Mouse (Mus musculus) urinary bladder, adult 18-20 months (tissue): ENCODE measurements around the gene Decr2.
"Not testable (repeated sequence)": the region's sequence is repeated elsewhere in the genome, so short reads cannot be mapped to it uniquely, and the experiment has no call there.

Experiments used
- DNase-seq, 2 experiments: peaks; one replicate each; pipeline ENCODE4 v3.0.0; 2022; ENCODE audit warnings: low spot score in 2 of 2, mixed read lengths in 2 of 2

The Decr2 gene

DNA sequence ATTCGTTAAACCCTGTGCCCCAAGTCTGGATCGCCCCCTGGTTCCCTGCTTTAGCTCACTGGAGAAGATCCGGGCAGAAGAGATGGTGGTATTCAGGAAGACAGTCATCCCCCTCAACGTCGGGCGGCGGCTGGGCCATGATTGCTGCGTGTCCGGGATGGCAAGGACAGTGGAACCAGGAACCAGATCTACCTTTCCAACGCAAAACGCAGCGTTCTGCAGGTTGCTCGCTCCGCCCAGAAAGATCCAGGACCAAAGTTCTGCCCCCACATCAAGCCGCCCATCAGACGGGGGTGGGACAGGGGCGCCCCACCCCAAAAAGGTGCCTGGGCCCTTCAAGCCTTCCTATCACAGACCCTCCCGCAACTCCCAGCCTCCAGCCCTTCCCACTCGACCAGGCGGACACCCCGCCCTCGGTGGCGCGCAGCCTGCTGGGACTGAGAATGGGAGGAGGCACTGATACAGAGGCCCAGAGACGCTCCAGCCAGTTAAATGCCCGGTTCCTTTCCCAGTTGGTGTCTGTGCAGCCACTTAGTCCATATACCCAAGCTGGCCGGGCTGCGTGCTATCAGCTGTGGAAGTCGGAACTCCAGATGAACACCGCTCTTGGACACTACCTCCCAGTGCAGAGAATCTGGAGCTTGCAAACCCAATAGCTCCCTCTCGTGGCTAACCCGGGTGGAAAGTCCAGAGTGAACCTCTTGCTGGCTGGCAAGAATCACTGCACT, at the start of gene Decr2:
Gene Decr2 (minus strand): TSS at position 433 of the 728 bp plus-strand sequence.
- DNase-seq, result peak; percentile 88 to 91

DNA sequence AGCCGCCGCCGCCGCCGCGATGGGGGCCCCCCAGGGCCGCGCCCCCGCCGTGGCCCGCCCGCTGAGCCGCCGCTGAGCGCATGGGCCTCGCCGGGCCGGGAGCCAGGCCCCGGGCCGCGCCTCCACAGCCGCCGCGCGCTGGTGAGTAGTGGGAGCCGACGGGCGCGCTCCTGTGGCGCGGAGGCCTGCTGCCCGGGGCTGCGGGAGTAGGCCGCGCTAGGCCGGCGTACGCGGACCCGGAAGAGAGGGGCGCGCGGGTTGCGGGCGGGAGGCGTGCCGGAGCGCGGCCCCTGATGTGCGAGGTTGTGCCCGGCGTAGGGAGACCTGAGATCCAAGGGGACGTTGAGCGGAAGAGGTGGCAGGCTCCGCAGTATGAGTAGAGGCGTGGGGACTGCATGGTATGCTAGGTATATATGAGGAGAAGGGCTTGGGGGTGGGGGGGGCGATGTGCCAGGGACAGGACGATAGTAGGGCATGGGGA, 48.8 kb upstream of the Decr2 start:
- DNase-seq, result no peak

DNA sequence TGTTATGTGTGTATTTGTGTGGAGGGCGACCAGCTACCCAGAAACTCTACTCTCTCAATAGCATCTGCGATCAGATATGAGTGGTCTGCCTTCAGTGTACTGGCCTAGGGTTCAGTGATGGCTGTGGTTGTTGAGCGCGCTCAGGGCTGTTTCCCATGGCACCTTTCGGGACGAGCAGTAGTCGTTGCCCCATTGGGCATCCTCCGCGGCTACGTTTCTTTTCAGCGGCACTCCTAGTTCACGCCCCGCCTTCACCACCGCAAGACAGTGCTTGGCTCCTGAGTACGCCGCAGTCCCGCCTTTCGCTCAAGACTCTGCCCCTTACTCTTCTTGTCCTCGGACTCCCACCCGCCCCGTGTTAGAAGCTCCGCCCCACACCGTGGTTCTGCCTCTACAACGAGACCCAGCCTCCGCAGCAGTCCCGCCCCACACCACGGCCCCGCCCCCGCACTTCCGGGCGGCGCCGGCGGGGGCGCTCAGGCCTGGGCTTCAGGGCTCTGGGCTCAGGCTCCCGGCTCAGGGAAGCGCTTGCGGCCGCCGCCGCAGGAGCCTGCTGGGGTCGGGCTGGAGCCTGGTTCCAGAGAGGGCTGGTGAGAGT, 48.2 kb upstream of the Decr2 start, which contains the start of gene Axin1:
Gene Axin1 (plus strand): TSS at position 450 of the 598 bp plus-strand sequence.
- peak; percentile 89 to 91 for DNase-seq

DNA sequence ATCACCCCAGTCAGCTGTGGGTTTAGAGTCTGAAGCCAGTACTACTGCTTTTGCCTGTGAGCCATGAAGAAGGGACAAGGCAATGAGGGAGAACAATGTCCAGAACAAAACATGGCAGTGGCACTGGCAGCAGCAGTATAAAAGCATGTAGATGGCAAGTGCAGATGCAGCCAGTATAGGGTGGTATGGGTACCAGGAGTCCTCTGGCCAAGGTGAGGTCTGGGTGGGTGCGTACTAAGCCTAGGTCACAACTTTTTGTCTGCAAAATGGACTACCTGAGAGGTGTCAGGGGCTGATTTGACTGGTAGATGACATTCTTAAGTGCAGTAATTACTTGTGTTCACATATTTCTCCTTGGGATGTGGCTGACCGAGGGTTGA, 47.6 kb upstream of the Decr2 start:
- DNase-seq, result no peak

DNA sequence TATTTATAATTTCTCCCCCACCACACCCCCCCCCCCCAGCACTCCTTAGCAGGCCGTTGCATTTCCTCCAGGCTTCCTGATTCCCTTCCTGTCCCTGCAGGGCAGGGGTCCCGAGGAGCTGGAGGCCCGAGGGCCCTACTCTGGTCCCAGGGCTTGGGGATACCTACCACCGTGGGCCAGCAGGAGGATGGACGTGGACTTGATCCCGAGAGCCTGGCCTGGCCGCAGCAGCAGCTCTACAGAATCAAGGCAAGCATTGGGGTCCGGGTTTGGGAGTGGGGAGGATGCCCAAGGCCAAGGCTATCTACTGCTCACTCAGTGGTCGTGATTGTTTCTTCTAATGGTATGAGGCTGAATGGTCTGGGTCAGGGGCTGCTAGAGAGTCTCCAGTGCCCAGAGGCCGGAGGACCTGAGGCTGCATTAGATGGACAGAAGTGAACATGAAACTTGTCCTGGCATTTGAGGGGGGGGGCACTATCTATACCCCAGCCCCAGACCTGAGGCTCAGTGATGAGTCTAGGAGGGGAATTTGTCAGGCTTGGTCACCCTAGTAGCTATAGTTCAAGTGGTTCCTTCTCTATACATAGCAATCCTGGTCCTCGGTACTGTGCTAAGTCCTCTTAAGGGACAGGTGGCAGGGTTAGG, 47.1 kb upstream of the Decr2 start:
- no peak for DNase-seq

DNA sequence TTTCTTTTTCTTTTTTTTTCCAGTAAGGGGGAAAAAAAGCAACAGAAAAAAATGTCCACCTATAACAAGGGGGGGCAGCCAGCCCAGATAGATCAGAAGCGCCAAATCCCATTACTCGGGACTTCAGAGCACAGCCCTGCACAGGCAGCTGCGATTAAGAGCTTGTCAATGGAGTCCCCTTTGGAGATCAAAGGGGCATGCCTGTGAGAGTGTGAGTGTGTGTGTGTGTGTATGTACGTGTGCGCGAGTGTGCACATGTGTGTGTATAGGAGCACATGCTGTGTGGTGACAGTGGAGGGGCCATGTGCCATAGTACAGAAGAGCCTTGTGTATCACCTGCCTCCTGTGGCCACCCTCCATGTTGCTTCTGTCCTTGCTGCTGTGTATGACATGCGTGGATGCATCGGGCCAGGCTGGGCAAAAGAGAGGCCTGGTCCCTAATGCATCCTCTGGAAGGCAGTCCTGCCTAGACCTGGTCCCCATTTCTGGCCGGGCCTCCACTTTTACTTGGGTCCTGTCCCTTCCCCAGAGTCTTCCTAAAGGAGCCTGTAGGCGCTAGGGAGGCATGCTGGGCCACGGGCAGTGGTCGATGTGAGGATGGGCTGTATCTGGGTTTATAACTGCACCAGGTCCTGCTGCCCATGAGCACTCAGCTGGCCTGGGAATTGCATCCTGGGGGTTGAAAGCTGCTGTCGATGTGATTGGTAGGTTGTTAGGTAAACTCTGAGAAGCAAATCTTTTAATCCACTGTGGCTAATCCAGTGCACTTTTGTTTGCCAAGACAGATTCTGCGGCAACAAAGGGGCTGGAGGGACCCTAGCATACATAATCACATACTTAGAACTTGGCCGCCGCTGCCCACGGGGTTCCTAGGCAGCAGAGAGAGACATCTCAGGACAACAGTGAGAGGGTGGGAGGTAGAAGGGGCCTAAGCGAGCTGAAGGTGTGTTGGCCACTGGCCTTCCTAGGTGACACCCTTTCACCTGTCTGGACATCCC, 42.0 kb upstream of the Decr2 start:
- no peak for DNase-seq

DNA sequence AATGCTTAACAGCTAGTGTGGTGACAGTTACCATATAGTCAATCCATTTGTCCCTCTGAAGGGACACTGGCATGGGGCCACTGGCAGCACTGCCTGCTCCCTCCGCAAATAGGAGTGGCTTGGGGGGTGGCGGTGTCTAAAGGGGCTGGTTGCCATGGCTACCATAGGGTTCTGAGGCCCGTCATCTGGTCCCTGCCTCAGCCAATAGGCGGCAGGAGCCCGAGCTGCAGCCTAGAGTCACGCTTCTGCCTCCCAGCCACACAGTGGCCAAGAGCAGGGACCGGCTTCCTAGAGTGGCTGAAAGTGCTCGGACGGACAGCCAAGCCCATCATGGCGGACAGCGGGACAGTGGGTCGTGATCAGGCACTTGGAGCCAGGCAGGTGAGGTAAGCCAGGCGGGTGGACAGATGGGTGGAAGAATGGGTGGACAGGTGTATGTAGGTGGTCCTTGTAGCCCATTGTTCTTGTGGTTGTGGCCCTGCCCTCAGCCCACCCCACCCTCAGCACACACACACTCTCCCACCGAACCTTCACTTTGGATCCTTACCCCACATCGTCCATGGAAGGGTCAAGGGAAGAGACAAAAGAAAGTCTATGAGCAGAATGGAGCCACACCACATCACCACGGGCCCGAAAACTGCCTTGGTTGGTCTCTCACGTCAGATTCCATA, 41.1 kb upstream of the Decr2 start:
- DNase-seq, result no peak

DNA sequence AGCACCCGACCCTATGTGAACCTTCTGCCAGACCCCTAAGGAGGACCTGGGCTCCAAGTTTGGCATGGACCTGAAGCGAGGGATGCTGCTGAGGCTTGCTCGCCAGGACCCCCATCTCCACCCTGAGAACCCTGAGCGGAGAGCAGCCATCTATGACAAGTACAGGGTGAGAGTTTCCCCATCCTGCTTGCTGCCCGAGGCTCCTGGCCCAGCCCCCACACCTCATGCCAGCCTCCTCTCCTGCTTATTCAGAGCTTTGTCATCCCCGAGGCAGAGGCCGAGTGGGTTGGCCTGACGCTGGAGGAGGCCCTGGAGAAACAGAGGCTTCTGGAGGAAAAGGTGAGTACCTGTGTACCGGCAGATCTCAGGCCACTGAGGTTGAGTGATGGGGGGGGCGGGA, 35.1 kb upstream of the Decr2 start:
- DNase-seq, result no peak

DNA sequence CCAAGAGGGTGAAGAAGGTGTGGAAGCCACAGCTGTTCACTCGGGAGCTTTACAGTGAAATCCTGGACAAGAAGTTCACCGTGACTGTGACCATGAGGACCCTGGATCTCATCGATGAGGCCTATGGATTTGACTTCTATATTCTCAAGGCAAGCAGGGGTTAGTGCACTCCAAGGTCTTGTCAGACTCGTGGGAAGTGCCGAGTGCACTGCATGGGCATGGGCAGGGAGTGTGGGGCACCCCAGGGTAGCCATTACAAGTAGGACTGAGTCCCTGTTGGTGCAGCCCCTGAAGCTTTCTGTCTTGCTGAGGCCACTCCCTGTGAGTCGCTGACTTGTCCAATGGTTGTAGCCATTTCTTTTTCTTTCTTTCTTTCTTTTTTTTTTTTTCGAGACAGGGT, 34.4 kb upstream of the Decr2 start:
- DNase-seq, result no peak

DNA sequence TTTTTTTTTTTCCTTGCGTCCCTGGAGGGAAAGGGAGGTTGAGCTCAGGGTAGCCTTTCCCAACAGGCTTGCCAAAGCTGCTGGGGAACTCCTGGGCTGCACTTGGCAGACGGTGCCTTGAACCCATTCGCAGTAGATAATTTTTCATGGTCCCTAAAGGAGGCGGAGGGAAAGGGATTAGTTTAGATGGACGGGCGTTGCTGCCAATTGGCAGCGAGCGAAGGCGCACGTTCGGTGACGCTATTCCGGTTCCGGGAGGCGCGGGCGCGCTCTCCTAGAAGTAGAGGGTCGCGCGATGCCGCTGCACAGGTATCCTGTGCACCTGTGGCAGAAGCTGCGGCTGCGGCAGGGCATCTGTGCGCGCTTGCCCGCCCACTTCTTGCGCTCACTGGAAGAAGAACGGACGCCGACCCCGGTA, 33.1 kb upstream of the Decr2 start, which contains the start of gene Mrpl28:
Gene Mrpl28 (plus strand): TSS at position 234 of the 418 bp plus-strand sequence.
- peak; percentile 79 to 82 for DNase-seq

DNA sequence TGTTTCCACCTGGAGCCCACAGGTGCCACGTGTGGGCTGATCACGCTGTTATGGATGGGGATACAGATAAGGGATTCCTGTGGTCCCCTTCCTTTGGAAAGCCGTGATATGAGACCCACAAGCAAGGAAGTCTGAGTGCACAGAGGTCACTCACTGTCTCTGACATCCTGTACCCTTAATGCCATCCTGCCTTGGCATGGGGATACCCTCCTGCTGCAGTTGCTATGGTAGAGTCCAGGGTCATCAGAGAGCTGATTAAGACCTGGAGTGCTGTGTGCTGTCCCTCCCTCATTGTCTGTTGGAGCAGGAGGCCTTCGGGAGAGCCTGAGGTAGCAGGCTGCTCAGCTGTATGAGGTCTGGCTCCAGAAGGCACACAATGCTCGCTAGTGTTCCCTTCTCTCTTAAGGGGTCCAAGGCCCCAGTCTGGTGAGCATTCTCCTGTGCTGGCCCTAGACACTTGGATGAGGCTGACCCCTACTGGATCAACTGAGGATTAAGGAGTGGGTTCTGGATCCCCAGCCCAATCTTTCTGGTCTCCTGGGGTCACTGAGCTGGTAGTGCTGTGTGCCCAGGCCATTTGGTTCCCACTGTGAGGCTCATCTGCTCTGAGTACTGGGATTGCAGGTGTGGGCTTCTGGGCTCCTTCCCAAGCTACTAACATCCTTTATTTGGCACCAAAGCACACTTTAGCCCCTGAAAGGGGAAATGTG, 32.4 kb upstream of the Decr2 start:
- DNase-seq, result no peak

DNA sequence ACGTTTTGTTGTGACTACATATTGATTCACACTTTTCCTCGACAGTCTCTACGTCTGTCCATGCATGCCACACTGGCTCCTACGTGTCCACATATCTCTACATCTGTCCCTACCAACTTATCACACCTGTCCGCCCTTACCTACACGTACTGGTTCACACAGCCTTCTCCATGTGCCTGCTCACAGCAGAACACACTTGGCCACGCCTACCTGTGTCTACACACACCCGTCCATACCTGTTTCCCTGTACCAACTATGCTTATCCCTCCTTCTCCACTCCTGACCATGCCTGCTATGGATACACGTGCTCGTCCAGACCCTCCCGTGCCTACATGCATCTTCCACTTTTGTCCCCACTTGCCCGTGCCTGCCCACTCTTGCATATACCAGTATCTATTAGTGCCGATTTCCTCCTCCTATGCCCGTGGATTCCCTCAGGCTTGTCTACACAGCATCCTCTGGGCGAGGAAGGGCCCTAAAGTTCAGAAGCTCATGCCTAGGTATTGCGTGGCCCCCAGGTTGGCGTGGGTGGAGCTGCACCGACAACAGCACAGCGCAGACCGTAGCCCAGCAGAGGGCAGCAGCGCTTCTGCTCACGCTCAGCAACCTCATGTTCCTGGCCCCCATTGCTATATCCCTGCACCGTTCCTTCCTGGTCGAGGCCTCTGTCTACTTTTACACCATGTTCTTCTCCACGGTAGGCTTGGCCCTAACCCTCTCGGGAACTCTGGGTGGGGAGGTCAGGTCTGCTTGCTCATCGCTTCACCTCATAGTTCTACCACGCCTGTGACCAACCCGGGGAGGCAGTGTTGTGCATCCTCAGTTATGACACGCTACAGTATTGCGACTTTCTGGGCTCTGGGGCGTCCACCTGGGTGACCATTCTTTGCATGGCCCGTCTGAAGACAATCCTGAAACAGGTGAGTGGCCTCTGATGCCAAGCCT, 29.9 kb upstream of the Decr2 start:
- peak in 1 of 2 experiments; percentile 49 for DNase-seq

DNA sequence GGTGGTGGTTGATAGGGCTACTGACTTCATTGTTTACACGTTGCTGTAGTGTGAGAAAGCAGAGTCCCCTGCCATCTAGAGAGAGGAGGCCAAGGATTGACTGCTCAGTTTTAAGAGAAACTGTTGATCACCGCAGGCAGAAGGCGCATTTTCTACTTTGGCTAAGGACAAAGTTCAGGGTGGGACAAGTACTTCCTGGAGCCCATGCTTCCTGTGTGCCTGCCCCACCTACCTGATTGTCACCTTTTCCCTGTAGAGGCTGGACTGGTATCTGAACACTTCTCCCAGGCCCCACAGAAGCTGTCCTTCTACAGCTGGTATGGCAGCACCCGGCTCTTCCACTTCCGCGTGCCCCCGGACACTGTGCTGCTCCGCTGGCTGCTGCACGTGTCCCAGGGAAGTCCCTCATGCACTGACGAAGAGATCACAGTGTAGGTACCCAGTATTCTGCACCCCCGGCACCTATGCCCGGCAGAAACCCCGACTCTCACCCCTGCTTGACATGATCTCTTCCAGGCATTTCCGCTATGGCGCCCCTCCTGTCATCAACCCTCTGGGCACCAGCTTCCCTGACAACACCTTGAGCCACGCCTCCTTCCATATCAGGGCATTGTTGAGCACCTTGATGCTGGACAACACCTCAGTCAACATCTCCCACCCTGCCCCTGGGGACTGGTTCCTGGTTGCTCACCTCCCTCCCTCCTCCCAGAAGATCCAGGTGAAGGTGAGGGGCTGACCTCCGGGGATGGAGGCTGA, 26.5 kb upstream of the Decr2 start:
- DNase-seq, result no peak

DNA sequence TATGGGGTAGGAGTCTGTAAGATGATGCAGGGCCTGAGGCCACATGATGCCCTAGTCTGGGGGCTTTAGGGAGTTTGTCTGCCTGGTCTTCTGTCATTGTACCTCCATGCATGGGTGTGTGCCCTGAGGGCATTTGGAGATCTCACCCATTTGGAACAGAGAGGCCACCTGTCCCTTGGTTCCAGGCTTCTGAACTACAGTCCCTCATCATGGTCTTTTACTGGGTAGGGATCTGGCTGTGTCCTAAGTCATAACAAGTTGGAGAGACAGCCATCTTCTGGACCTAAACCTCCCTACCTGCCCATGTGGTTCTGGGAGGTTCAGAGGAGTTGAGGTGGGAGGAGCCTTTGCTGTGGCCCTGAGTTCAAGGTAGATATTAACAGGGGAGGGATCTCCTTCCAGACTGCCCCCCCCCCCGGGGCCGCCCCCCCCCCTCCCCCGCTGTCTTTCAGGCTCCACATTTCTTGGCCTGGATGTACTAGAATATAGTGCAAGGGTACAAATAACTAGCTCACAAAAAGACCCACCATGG, 25.9 kb upstream of the Decr2 start:
- no peak for DNase-seq

DNA sequence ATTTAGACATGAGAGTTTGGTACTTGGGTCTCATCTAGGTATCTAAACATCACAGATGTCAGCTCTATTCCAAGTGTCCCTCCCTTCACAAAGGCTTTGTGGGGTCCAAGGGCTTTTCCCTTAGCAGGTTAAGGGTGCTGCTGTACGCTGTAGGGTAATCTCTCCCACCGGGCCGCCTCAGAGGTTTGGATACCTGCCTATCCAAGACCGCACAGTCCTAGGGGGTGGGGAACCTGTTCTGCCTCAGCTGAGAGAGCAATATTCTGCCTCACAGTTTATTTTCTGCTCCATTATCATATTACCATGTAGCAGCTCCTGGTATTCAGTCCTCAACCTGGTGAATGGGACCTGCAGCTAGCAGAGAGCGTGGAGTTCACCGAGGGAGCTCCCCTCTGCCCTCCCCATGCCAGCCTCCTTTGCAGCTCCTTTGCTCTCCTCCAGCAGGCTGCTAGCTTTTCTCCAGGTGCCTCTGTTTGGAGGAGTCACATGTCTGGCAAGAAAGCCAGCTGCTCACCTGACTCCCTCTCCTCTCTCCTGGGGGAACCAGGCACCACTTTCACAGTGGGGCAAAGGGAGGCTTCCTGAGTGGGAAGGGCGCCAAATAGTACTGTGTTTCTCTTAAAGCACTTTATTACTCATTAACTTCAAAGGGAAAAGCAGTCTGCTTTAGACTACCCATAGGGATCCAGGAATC, 25.2 kb upstream of the Decr2 start:
- DNase-seq, result no peak

DNA sequence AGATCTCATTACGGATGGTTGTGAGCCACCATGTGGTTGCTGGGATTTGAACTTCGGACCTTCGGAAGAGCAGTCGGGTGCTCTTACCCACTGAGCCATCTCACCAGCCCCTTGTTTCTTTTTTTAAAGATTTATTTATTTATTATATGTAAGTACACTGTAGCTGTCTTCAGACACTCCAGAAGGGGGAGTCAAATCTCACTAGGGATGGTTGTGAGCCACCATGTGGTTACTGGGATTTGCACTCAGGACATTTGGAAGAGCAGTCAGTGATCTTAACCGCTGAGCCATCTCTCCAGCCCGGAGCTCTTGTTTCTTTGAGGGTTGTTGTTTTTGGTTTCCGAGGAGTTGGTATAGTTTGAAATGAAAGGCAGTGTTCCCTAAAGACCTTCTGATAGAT, 24.3 kb upstream of the Decr2 start:
- DNase-seq, result not testable (repeated sequence)

DNA sequence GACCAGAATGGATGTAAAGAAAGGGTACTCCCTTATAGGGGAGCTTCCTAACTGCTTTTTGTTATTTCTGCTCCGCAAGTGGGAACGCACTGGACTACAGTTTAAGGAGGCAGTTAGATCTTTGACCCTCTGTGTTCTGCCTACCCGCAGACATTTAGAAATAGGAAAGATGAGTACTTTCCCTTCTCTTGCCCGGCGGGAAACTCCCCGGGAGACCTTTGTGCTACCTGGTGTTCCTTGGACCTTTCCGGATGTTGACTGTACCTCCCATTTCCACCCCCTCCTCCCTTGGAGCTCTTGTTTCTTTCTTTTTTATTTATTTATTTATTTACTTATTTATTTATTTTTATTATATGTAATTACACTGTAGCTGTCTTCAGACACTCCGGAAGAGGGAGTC, 23.9 kb upstream of the Decr2 start:
- DNase-seq, result no peak
